Mouse (Mus musculus) lung, embryonic 14.5 days (tissue): ENCODE measurements at regions not wholly inside any gene's neighbourhood (a gene's known extent, or its start where the extent isn't known, plus 50 kb on each side); places are given as distances from the start of the nearest gene placed in this dataset.

Experiments used
- ATAC-seq: fragments of 200-750 bp; cut with Nextera tagmentation; 2 replicates; pipeline ENCODE4 v1.8.0; 2017; ENCODE audit warnings: mild to moderate bottlenecking, moderate TSS enrichment, moderate library complexity; ENCODE audit not compliant: insufficient read depth
- DNase-seq: peaks from one replicate; pipeline ENCODE4 v3.0.0-alpha.2; 2015
- H3K27ac ChIP-seq: fragments of 300-500 bp; sonication (generic); 2 replicates; pipeline ENCODE4 v1.5.1; 2014; ENCODE audit warnings: low read depth, mild to moderate bottlenecking, moderate library complexity
- H3K27me3 ChIP-seq: fragments of 300-500 bp; sonication (generic); 2 replicates; pipeline ENCODE4 v1.6.1; 2014; ENCODE audit warnings: low read length, control low read depth; ENCODE audit not compliant: insufficient read depth
- H3K36me3 ChIP-seq: fragments of 300-500 bp; sonication (generic); 2 replicates; pipeline ENCODE4 v1.6.1; 2014; ENCODE audit warnings: control low read depth; ENCODE audit not compliant: insufficient read depth
- H3K4me1 ChIP-seq: fragments of 300-500 bp; sonication (generic); 2 replicates; pipeline ENCODE4 v1.6.1; 2014; ENCODE audit warnings: antibody characterized with exemption, control low read depth; ENCODE audit not compliant: insufficient read depth
- H3K4me2 ChIP-seq: fragments of 300-500 bp; sonication (generic); 2 replicates; pipeline ENCODE4 v1.6.1; 2014; ENCODE audit warnings: mild to moderate bottlenecking
- H3K4me3 ChIP-seq: fragments of 300-500 bp; sonication (generic); 2 replicates; pipeline ENCODE4 v1.5.1; 2014; ENCODE audit warnings: low read depth, low read length
- H3K9ac ChIP-seq: fragments of 300-500 bp; sonication (generic); 2 replicates; pipeline ENCODE4 v1.6.1; 2014
- H3K9me3 ChIP-seq: fragments of 300-500 bp; sonication (generic); 2 replicates; pipeline ENCODE4 v1.6.1; 2016; ENCODE audit warnings: low read depth, low read length, control low read depth
- CTCF ChIP-seq: IDR thresholded peaks from 2 replicates; pipeline ENCODE4 v1.5.1; 2016; ENCODE audit warnings: antibody characterized with exemption, low read depth
- WGBS: fragments of 180-500 bp; shearing (Covaris S2); extraction: QIAGEN DNeasy Blood & Tissue Kit; methylation state at CpG from one replicate; pipeline ENCODE4 v1.1.7; 2014; 5-methylcytosine and 5-hydroxymethylcytosine counted together

GRCm38 (mm10) chr11:63684228-63684980, 237.7 kb downstream of the Hs3st3b1 start:
- Histone ChIP-seq H3K36me3 (no peaks in the 10 kb centered on the region), H3K9me3 (no peaks in the 10 kb centered on the region), H3K4me2 (no peak overlapping the region), H3K27me3 (no peaks in the 10 kb centered on the region), H3K4me1 (no peaks in the 10 kb centered on the region), H3K4me3 (no peak overlapping the region), H3K27ac (no peak overlapping the region), H3K9ac (no peak overlapping the region)
- no peak for TF ChIP-seq CTCF
- 55% methylated on average over 11 of the region's 11 CpGs for WGBS
- no peak for ATAC-seq
- DNase-seq = no peak

- 54% methylated on average over 4 of the region's 4 CpGs for WGBS
- no peak overlapping the region for H3K4me2 ChIP-seq
- H3K36me3 ChIP-seq = no peaks in the 10 kb centered on the region
- H3K4me3 ChIP-seq = no peak overlapping the region
- DNase-seq (peak; percentile 45), ATAC-seq (no peak)
- no peaks in the 10 kb centered on the region for H3K9me3 ChIP-seq
- TF ChIP-seq CTCF = peak; percentile 59
- H3K4me1 ChIP-seq = no peaks in the 10 kb centered on the region
- no peak overlapping the region for H3K27ac ChIP-seq
- no peak overlapping the region for H3K9ac ChIP-seq
- no peaks in the 10 kb centered on the region for H3K27me3 ChIP-seq
Measured at GRCm38 (mm10) chr11:63691041-63691440, 231.0 kb downstream of the Hs3st3b1 start.

- H3K27ac ChIP-seq = no peak overlapping the region
- H3K9me3 ChIP-seq = no peaks in the 10 kb centered on the region
- no peak overlapping the region for H3K9ac ChIP-seq
- 0 out of 2 replicates have a peak, but pooled peaks cover 4% of the 10 kb centered on the region for H3K27me3 ChIP-seq
- WGBS = 61% methylated on average over 12 of the region's 12 CpGs
- no peak for ATAC-seq
- no peak overlapping the region for H3K4me2 ChIP-seq
- no peaks in the 10 kb centered on the region for H3K36me3 ChIP-seq
- no peak for TF ChIP-seq CTCF
- no peak for DNase-seq
- no peak overlapping the region for H3K4me3 ChIP-seq
- peaks cover 7% of the 10 kb centered on the region for H3K4me1 ChIP-seq
Measured at GRCm38 (mm10) chr11:63704995-63705580, 217.0 kb downstream of the Hs3st3b1 start.

DNA sequence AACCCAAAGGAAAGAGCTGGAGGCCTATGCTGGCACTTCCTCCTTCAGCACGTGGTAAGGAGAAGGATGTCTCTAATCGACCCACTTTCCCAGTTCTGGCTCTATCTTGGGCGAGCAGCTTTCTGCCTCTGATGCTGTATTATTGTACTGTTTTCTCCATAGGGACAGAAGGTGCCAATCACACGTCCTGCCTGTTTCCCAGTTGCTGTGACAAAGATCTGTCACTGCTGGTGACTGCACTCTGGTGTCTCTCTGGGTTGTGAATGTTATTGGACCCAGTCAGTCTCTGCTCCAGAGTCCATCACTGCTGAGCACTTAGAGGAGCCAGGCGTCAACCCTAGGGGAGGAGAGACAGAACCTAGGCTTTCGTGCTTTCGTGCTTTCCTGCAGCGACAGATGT, 216.0 kb downstream of the Hs3st3b1 start:
- Histone ChIP-seq H3K9me3 (no peaks in the 10 kb centered on the region), H3K27ac (no peak overlapping the region), H3K4me2 (no peak overlapping the region), H3K4me3 (no peak overlapping the region), H3K9ac (no peak overlapping the region), H3K4me1 (peaks cover 7% of the 10 kb centered on the region), H3K27me3 (0 out of 2 replicates have a peak, but pooled peaks cover 4% of the 10 kb centered on the region), H3K36me3 (no peaks in the 10 kb centered on the region)
- TF ChIP-seq CTCF = no peak
- WGBS = 71% methylated on average over 8 of the region's 8 CpGs
- DNase-seq (no peak), ATAC-seq (no peak)

DNA sequence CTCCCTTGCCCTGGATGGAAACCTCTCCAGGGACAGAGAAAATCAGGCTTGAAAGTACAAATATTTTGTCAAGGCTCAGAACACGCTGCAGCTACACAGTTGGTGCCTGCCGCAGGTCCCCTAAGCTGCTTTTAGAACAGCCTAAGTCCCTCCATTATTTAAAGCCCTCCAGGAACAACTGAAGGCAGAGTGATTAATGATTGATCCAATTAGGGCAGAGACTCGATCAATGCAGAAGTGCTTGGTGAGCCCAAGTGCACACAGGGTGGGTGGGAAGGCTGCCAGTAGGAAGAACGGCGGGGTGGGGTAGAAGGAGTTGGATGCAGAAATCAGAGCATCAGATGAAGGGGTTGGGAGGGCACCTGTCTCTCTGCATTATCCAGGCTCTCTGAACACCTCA, 215.0 kb downstream of the Hs3st3b1 start:
- Histone ChIP-seq H3K4me2 (no peak overlapping the region), H3K9ac (no peak overlapping the region), H3K27ac (no peak overlapping the region), H3K36me3 (no peaks in the 10 kb centered on the region), H3K27me3 (0 out of 2 replicates have a peak, but pooled peaks cover 4% of the 10 kb centered on the region), H3K4me3 (no peak overlapping the region), H3K9me3 (no peaks in the 10 kb centered on the region), H3K4me1 (peaks cover 7% of the 10 kb centered on the region)
- no peak for ATAC-seq
- 35% methylated on average over 5 of the region's 5 CpGs for WGBS
- no peak for TF ChIP-seq CTCF
- no peak for DNase-seq

GRCm38 (mm10) chr11:63708412-63708811, 213.7 kb downstream of the Hs3st3b1 start:
- Histone ChIP-seq H3K27me3 (0 out of 2 replicates have a peak, but pooled peaks cover 4% of the 10 kb centered on the region), H3K4me1 (peaks cover 7% of the 10 kb centered on the region), H3K4me3 (no peak overlapping the region), H3K27ac (no peak overlapping the region), H3K9ac (no peak overlapping the region), H3K4me2 (no peak overlapping the region), H3K9me3 (no peaks in the 10 kb centered on the region), H3K36me3 (no peaks in the 10 kb centered on the region)
- no peak for ATAC-seq
- no peak for TF ChIP-seq CTCF
- 40% methylated on average over 4 of the region's 4 CpGs for WGBS
- DNase-seq = peak; percentile 70

GRCm38 (mm10) chr11:63712053-63712864, 209.8 kb downstream of the Hs3st3b1 start:
- Histone ChIP-seq H3K4me2 (no peak overlapping the region), H3K9me3 (no peaks in the 10 kb centered on the region), H3K4me3 (no peak overlapping the region), H3K9ac (no peak overlapping the region), H3K27ac (no peak overlapping the region), H3K27me3 (0 out of 2 replicates have a peak, but pooled peaks cover 4% of the 10 kb centered on the region), H3K4me1 (peaks cover 7% of the 10 kb centered on the region), H3K36me3 (no peaks in the 10 kb centered on the region)
- DNase-seq = peak; percentile 34
- TF ChIP-seq CTCF = no peak
- ATAC-seq = no peak
- 37% methylated on average over 15 of the region's 15 CpGs for WGBS
